Mouse (Mus musculus) cerebellum, adult 8-10 months (tissue): Measurements from ENCODE around the gene Rexo4.

Experiments used
- DNase-seq: peaks from one replicate; pipeline ENCODE4 v3.0.0; 2022

The Rexo4 gene

DNA sequence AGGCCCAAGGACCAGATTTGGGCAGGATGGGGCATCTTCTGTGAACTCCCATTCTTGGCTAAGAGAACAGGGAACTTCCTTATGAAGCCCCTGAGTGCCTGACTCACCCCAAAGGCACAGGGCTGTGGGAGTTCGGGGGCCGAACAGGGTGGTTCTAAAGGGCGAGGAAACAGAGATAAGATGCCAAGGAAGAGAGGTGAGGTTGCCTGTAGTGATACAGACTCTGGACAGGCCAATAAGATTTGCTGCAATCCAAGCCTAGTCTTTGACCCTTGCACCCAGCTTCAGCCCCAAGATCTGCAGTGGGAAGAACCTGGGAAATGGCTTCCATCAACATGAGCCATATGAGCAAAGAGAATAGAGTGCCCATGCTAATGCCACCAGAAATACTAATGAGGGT, 20.9 kb downstream of the Rexo4 start:
- no peak for DNase-seq

DNA sequence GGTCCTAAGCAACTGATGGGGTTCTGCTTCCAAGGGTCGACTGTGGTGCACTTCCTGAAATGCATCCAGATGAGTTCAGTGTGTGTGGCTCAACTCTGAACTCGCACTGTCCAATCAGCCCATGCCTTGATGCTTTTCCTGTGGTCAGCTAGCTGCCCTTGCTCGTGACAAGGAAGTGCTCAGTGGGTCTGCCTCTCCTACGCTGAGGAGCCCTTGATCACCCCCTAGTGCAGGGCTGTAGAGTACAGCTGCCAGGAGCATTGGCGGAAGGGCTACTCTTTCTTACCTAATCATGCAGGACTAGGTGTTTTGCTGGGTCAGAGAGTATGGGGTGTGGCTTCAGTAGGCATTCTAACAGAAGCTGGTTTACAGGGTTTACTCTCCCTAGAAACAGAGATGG, 22.6 kb downstream of the Rexo4 start:
- DNase-seq = no peak

DNA sequence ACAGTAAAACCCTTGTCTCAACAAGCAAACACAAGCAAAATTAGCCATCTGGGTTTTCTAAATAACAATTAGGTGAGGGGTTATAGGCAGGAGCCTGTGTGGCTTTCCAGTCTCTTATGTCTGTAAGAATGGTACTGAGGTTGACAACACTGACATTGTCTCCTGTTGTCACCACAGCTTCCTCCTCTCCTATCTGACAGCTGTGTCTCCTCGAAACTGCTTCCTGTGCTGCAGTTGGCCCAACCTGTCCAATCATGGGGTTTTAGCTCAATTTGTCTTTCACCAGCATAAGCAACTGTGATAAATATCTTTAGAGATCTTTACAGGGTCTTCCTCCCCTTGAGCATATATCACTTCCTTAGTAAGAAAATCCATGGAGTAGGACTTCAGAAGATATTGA, 27.8 kb downstream of the Rexo4 start:
- no peak for DNase-seq

DNA sequence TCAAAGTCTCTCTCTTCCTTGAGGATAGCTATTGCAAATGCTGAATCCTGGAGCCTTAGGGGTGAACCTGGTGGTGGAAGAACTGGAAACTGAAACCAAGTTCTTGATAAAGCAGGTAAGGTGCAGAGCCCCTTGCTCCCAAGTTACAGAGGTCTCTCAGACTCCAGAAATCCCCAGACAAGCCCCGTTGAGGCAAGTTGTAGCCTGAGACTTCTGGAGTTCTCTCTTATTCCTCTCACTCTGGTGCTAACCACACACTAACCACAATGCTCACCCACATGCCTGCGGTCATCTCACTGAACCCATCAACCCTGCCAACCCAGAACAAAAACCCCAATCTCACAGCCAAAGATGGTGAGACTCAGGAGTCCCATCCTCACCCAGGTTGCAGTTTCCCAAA, 28.9 kb downstream of the Rexo4 start:
- no peak for DNase-seq

DNA sequence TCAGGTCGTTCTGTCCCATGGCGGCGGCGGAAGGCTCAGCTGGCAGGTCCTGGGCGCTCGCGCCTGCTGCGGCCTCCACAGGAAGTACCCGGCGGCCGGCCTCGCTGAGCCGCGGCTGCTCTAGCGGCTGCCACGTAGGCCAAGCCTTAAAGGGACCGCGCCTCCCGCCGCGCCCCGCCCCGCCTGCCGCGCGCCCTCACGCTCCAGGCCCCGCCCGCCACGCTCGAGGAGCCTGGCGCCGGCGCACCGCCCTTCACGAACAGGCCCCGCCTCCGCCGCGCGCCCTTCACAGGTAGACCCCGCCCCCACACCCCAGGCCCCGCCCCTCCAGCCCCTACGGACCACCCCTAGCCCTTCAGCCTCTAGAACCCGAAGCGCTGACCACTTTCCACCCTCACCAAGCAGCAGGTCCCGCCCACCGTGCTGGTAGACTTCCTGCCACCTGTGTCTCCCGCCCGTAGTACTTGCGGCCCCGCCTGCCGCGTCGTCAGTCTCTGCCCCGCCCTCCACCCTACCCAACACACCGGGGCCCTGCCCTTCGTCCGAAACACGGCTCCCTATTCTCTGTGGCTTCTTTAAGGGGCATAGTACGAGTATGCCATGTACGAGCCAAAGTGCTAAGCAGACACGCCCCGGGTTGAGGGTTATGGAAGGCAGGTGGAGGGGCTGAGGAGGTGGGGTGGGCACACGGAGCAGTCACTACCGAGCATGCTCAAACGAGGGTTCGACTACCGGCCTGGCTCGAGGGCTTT, 30.7 kb downstream of the Rexo4 start, which contains the start of the genes Surf4 and Stkld1:
TSS of gene Surf4 (minus strand) at position 625 of the 752 bp plus-strand sequence.
TSS of gene Stkld1 (plus strand) at position 744 of the 752 bp plus-strand sequence.
- peak; percentile 89 for DNase-seq

DNA sequence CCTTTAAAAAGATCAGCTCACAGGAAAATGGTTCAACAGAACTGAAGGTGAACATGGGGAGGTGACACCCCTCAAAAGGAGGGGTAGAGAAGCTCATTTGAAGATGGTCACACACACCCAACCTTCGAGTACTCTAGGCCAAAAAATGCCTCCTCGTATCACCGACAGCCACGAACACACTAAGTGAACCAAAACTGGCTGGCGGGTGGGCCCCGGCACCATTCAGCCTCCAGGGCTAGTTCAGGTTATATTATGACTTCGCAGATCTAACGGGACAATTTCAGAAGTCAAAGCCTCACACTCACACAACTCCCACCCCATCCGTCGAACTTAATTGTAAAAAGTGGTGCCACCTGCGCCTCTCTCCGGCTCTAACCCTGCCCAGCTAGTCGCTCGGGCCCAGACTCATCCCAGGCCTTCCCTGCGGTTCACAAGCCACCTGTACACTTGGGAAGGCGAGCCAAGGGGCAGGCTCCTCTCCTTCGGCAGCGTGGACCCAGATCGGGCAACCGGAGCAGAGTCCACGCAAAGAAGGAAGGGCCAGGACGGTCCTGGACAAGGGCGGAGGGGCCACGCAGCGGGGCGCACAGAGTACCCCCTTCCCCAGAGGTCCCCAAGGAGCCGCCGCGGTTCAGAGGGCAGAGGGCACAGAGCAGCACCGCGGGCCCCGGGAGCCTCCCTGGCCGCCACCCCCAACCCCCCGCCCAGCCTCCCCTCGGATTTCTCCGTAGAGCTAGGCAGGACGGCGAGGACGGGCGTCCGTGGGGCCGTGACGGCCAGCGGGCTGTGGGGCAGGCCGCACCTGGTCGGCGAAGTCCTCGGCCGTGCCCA, 31.5 kb downstream of the Rexo4 start:
- peak; percentile 47 for DNase-seq

DNA sequence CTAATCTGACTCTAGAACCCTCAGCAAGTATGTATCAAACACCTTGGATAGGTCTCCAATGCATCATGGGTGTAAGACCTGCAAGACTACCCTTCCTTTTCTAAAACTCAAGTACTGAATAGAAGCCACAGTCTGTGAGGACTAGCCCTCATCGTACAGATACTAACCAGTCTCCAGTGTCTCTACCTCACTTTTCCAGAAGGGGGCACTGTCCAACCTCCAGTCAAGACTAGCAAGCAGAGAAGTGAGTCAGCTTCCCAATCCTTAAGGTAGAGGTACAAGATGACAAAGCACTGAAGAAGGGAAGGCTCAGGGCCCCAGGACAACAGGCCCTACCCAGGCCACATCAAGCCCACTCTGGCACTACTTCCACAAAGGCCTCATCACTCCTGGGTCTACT, 33.8 kb downstream of the Rexo4 start:
- peak; percentile 71 for DNase-seq

DNA sequence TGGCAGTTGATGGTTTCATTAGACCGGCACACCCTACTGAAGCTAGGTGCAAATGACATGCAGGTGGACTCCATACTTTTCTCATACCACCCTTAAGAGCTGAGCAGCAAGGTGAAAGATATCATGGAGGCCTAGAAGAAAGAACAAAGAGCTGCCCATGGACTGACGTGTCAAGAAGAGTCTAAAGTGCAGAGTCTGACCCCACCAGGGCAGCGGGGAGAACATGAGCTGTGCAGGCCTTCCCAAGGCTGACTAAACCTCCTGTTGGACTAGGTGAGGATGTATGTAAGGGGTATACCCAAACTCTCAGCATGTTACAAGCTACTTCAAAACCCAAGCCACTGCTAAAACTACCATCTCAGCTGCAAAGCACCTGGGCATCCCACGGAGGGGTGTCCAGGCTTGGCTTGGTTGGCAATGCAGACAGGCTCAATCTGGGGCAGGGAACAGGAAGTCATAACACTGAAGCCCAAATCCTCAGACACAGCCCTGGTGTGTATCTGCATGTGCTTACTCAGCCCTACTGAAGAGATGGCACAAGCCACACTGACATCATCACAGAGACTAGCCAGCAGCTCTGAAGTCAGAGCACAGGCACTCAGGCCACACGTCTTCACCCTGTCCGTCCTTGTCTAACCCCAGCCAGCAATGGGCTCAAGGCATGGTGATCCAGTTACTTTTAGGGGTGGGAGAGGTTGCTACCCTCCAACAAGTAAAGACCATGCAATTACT, 36.3 kb downstream of the Rexo4 start:
- no peak for DNase-seq

DNA sequence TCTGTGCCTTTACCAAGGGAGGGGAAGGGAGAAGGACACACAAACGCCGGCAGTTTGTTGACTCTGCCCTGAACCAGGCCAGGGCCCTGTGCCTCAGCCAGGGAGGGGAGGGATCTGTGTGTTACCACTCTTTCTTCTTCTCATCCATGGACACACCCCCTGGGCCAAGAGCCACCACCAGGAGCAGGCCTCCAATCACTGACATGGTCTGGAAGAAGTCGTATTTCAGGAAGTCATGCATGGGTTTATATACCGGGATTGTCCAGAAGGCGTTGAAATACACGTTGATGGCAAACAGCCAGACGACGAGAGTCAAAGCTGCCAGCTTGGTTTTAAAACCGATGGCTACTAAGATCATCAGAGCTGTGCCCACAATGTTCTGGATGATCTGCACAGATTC, 42.4 kb downstream of the Rexo4 start:
- DNase-seq = no peak

DNA sequence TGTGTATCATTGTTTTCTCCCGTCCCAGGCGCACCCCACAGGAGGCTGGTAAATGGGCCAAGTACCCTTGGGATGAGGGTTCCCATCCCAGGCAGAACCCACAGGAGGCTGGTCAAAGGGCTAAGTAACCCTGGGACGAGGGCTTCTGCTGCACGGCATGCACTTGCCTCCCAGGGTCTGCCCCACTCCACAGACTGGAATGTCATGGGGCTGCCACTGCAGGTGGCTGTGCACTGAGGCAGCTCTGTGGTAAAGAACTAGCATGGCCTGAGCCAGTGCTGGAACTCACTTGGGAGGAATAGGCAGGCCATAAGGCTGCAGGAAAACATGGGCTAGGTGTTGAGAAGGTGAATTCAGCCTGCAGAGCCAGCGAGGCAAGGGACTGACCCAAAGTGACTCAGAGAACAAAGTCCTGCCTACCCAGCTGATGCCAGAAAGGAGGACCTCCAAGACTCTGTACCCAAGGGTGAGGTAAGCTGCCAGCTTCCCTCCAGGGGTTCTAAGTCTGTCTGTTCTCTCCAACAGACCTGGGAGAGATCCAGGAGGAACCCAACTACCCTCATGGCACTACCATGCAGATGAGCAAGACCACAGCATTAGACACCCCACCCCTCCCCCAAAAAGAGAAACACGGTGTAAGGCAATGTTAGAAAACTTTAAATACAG, 43.9 kb downstream of the Rexo4 start:
- DNase-seq = no peak

DNA sequence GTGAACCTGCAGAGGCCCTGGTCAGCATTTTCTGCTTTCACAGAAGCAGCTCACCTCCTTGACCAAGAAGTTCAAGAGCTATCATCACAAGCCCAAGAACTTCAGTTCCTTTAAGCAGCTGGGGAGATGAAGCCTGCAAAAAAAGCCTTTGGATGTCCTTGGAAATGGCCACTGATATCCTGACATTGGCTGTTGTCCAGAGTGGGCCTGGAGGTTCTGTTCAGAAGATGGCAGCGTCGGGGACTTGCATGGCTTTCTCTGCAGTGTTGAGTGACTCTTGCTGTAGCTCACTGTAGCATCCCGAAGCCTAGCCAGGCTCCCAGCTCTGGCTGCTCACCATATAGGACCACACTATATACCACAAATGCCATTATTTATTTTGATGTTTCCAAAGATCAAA, 44.5 kb downstream of the Rexo4 start:
- DNase-seq = no peak

DNA sequence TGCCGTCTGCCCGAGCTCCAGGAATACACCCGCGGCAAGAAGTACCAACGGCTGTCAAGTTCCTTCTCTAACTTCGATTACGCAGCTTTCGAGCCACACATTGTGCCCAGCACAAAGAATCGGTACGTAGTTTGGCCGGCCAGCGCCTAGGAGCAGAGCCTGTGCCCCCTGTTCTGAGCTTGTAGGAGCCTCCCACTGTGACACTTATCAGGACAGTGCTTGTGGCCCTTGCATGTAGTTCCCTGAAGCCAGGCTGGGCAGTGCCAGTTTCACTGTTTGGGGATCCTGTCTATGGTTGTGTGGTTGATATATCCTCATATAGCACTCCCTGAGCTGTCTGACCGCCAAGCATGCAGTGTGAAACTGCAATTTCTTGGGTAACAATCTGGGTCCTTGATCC, 47.4 kb downstream of the Rexo4 start:
- DNase-seq = no peak

DNA sequence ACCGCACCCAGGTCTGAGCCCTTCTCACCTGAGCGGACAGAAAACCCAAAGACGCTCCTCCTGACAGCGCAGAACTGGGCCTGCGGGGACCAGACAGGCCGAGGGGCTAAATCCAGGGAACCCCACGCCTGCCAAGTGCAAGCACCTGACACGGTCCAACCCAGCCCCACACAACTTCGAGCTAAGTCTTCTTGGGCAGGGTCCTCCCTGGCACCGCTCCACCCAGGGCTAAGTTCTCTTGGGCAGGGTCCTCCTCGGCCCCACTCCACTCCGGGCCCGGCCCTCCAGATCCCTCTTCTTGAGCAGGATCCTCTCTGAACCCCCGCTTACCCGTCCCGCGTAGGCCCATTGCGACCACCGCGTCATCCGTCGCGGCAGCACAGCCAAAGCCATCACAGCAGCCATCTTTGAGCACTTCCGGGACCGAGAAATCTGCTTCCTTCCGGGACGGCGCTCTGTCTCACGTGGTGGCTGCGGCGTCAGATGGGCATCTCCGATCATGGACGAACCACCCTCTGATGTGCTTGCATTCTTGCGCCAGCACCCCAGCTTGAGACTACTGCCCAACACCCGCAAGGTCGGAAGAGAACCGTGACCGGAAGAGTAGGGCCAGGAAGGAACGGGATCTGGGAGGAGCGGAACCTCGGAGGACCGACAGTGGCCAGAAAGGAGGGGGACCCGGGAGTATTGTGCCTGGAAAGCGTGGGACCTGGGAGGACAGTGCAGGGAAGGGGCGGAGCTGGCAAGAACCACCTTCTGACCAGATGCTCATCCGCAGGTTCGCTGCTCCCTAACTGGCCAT, 48.1 kb downstream of the Rexo4 start, which contains the start of the genes Surf2 and Surf1:
TSS of gene Surf2 (plus strand) at position 441 of the 802 bp plus-strand sequence.
TSS of gene Surf1 (minus strand) at position 604 of the 802 bp plus-strand sequence.
- peak; percentile 77 for DNase-seq

DNA sequence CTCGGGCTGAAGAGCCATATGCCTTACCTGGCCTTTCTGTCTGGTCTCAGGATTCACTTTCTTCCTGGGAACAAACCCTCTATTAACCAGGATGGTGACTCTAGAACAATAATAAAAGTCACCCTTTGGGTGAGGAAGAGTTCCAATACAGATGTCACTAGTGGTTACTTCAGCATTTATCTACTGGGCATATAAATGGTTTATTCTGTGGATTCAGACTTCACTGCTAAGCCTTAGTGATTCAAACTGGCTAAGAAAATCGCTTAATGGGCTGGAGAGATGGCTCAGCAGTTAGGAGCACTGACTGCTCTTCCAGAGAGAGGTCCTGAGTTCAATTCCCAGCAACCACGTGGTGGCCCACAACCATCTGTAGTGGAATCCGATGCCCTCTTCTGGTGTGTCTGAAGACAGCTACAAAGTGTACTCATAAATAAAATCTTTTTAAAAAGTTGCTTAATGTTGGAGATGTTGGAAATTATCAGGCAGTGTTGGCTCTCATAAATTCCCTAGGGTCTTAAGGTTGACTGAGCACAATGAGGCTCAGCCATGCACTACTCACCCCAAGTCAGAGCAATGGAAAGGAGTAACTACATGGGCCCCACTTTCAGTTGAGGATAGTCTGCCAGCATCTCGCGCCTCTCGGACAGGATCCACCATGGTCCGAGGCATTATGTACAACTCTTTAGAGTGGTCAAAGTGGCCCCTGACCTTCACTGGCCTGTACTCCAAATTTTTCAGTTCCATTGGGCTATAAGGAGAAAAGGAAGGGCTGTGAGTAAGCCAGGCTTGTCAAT, 49.8 kb downstream of the Rexo4 start:
- DNase-seq = no peak

DNA sequence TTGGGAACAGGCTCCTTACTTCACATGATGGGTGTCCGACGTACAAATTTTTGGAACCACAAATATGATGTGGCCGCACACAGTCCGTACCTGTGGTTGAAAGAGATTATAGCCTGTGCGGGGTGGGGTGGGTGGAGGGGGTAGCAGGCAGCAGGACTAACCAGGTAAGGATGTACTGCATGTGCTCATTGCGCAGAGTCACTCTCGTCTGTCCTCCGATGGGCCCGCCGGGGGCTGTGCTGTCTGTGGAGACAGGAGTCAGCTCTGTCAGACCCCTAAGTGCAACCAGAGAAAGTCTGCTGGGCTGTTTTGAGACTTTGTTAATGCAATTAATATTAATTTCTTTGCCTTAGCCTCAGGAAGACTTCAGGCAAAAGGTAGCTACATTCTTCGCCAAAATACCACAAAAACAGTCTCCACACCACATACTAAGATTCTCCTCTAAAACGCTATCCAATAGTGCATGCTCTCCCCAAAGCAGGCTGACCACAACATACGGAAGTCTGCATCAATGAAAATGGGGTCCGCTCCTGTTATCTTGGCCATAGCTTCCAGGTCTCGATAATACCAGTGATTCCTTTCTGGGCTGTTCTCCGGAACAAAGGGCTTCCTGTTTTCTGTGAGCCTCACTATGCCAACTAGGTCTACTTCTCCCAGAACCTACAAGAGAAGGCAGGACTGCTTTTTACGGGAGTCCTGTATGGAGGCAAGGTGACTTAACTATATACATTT, 50.6 kb downstream of the Rexo4 start:
- DNase-seq = no peak

DNA sequence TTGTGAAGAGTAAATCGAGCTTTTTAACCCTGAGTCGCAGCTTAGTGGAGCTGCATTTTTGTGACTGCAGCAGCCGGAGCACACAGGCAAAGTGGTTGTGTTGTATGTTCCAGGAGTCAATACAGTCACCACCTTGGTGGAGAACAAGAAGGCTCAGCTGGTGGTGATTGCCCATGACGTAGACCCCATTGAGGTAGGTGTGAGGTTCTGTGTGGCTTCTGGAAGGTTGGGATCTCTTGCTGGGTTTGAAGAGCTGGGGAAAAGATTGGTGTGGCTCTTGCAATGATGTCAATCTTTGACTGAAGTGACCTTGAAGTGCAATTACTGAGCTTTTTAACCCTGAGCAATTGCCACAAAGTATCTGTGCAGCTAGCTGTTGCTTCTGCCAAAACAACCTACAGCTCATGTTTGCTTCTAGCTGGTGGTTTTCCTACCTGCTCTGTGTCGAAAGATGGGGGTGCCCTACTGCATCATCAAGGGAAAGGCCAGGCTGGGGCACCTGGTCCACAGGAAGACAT, 51.9 kb downstream of the Rexo4 start:
- DNase-seq = no peak

DNA sequence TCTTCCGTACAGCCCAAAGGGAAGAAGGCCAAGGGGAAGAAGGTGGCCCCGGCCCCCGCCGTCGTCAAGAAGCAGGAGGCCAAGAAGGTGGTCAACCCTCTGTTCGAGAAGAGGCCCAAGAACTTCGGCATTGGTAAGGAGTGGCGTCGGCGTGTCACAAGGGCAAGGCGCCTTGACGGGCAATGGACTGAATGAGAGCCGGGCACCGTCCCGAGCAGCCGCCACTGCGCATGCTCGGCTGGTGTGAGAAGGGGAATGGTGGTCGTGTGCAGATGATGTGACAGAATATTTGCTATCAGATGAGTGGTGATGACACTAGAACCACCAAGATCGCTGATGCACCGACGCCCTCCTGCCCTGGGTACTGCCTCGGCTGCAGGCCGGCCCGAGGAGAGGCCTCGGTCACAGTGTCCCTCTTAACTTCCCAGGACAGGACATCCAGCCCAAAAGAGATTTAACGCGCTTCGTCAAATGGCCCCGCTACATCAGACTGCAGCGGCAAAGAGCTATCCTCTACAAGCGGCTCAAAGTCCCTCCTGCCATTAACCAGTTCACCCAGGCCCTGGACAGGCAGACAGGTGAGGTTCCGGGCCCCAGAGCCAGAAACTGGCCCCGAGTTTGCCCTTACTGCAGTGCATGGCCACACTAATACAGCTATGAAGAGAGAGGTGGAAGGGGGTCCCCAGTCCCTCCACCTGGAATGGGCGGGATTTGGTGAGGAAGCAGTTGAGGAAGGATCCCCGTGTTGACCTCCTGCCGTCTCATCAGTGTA, 53.0 kb downstream of the Rexo4 start:
- no peak for DNase-seq

DNA sequence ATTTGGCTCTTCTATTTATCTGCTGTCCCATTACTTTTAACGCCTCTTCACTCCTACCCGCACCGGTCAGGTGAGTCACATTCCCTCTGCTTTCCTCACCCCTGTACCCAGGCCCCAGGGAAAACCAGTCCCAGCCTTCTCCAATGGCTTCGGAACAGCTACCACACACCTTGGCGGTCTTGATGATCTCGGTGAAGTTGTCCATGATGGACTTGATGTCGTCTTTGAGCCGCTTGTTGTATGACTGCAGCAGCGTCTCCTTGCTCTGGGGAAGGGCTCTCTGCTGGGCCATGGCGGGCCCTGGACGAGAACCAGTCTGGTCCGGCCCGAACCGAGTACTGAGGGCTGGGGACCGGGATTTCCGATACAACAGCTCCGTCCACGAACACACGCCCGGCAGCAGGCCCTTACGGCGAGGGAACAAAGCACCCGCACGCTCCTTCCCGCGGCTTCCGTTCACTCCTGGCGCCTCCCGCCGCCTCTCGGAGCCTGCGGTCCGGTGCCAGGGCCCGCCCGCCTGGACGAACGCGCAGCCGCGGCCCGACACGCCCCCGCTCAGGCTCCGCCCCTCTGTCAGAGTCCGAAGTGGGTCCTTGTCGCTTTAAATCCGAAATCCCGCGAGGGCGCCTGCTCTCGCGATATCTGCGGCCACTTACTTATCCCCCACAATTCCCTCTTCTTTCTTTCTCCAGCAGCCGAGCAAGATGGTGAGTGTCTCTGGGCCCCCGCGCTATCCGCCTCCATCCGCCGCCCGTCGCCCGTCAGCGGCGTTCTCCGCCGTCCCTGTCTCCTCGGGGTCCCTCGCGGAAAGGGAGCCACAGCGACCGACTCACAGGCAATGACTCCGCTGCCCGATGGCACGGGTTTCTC, 53.8 kb downstream of the Rexo4 start, which contains the start of the genes Med22 and Rpl7a:
TSS of gene Med22 (minus strand) at position 554 of the 870 bp plus-strand sequence.
TSS of gene Rpl7a (plus strand) at position 641 of the 870 bp plus-strand sequence.
- peak; percentile 100 for DNase-seq
